Mouse (Mus musculus) splenic B cell, adult 2 months (primary cell): ENCODE measurements around the gene Itgb7.

Experiments
- DNase-seq: peaks from one replicate; pipeline ENCODE4 v3.0.0-alpha.2; 2011; ENCODE audit warnings: low read depth, low spot score
- H3K27me3 ChIP-seq: 2 replicates; pipeline ENCODE4 v1.6.1; 2012; ENCODE audit warnings: mild to moderate bottlenecking, low read length, moderate library complexity, mixed read lengths; ENCODE audit not compliant: control insufficient read depth, poor library complexity, insufficient read depth, severe bottlenecking
- H3K36me3 ChIP-seq: 2 replicates; pipeline ENCODE4 v1.6.1; 2012; ENCODE audit warnings: mild to moderate bottlenecking, low read length, moderate library complexity, mixed read lengths; ENCODE audit not compliant: control insufficient read depth, poor library complexity, insufficient read depth, severe bottlenecking

The Itgb7 gene

DNA sequence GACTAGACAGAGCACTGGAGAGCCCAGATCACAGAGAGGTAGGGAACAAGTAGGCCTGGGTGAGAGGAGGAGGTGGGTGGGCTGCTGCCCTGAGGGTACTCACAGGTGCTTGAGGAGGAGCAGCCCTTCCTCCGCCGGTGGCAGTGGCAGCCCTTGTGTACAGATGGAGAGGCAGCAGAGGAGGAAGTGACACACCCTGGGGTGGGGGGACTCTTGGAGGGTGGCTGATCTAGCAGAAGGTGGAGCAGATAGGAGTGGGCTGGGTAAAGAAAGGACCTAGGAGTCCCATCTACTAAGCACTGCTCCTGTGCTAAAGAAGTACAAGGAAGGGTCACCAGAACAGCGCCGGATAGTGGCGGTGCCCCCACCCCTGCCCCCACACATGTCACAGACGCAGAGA lies at the start of gene Itgb7:
Gene Itgb7 (minus strand): TSS at position 197 of the 400 bp plus-strand sequence.
- Histone ChIP-seq H3K27me3 (no peaks in the 10 kb centered on the region), H3K36me3 (no peaks in the 10 kb centered on the region)
- peak; percentile 57 for DNase-seq

DNA sequence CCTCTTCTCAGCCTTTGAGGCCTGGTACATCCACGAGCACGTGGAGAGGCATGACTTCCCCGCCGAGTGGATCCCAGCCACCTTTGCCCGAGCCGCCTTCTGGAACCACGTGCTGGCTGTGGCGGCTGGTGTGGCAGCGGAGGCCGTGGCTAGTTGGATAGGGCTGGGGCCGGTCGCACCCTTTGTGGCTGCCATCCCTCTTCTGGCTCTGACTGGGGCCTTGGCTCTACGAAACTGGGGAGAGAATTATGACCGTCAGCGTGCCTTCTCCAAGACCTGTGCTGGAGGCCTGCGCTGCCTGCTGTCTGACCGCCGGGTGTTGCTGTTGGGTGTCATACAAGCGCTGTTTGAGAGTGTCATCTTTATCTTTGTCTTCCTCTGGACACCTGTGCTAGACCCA lies 48.9 kb upstream of the Itgb7 start:
- no peak for DNase-seq
- Histone ChIP-seq H3K27me3 (no peaks in the 10 kb centered on the region), H3K36me3 (peaks cover 3% of the 10 kb centered on the region; the same call in 1 of the 2 replicates)

DNA sequence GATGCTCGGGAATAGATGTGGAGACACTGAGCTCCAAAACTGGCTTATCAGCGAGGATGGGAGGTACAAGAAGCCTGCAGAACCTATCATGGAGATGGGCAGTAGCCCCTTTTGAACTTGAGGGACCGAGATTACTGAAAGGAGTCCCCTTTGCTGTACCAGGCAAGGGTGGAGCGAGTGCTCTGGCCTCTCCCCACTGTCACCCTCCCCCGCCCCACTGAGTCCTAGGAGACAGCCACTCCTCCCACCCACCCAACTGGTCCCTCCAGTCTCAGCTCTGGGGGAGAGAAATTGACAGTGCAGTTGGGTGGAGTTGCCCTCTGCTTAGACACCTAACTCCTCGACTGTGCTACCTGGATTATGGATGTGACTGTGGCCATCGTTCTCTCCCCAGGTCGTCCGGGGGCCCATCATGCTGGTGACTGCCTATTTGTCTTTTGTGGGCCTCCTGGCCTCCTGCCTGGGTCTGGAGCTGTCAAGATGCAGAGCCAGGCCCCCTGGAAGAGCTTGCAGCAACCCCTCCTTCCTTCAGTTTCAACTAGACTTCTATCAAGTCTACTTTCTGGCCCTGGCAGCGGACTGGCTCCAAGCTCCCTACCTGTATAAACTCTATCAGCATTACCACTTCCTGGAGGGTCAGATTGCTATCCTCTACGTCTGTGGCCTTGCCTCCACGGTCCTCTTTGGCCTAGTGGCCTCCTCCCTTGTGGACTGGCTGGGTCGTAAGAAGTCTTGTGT lies 48.2 kb upstream of the Itgb7 start:
- H3K36me3 ChIP-seq, result peaks cover 3% of the 10 kb centered on the region; the same call in 1 of the 2 replicates
- H3K27me3 ChIP-seq, result no peaks in the 10 kb centered on the region
- DNase-seq, result no peak

GRCm38 (mm10) chr15:102279092-102279782 lies 47.5 kb upstream of the Itgb7 start, which contains the start of gene Mfsd5:
Gene Mfsd5 (plus strand): TSS chr15:102279454.
- no peaks in the 10 kb centered on the region; the same call in 1 of the 2 replicates for H3K27me3 ChIP-seq
- peaks cover 3% of the 10 kb centered on the region; the same call in 1 of the 2 replicates for H3K36me3 ChIP-seq
- DNase-seq, result peak; percentile 93

GRCm38 (mm10) chr15:102278726-102279091 lies 47.0 kb upstream of the Itgb7 start:
- H3K36me3 ChIP-seq, result peaks cover 3% of the 10 kb centered on the region; the same call in 1 of the 2 replicates
- no peak for DNase-seq

GRCm38 (mm10) chr15:102273982-102274716 lies 42.4 kb upstream of the Itgb7 start:
- no peaks in the 10 kb centered on the region; the same call in none of the 2 replicates for H3K27me3 ChIP-seq
- H3K36me3 ChIP-seq, result no peaks in the 10 kb centered on the region
- no peak for DNase-seq

More at GRCm38 (mm10) chr15:102278726-102279091, 47.0 kb upstream of the Itgb7 start:
- no peaks in the 10 kb centered on the region; the same call in 1 of the 2 replicates for H3K27me3 ChIP-seq

- Histone ChIP-seq H3K27me3 (no peaks in the 10 kb centered on the region; the same call in none of the 2 replicates), H3K36me3 (no peaks in the 10 kb centered on the region)
- no peak for DNase-seq
These were observed 39.7 kb upstream of the Itgb7 start for GRCm38 (mm10) chr15:102271441-102271840.

DNA sequence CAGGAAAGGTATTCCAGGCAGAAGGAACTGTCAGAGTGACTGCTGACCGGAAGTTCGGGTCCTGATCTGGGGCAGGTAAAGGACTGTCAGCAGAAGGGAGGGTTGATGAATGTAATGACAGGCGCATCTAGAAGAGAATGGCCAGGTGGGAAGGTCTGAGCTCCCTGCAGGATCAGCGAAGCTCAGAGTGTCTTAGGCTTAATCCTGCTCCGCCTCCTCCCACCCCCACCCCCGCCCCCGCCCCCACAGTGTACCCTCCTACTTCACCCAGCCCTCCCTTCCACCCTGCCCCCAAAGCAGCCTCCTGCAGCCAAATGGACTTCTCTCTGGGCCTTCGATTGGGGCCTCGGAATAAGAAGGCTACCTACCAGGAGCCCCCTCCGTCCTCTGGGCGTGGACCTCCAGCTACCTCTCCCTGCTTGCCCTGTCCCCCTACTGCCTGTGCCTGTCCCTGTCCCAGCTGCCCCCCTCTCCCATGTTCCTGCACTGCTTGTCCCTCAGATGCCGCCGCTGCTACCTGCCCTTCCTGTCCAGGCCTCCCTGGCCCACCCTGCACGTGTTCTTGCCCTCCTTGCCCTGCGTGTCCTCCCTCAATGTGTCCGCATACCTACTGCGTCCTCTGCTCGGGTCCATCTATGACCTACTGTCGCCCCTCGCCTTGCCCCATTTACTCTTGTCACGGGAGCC lies 38.7 kb upstream of the Itgb7 start, which contains the start of gene Gm9918:
Gene Gm9918 (plus strand): TSS at position 290 of the 687 bp plus-strand sequence.
- DNase-seq, result no peak
- Histone ChIP-seq H3K27me3 (no peaks in the 10 kb centered on the region; the same call in none of the 2 replicates), H3K36me3 (no peaks in the 10 kb centered on the region)

GRCm38 (mm10) chr15:102265548-102265947 lies 33.8 kb upstream of the Itgb7 start:
- Histone ChIP-seq H3K36me3 (no peaks in the 10 kb centered on the region), H3K27me3 (no peaks in the 10 kb centered on the region)
- DNase-seq, result peak; percentile 23

DNA sequence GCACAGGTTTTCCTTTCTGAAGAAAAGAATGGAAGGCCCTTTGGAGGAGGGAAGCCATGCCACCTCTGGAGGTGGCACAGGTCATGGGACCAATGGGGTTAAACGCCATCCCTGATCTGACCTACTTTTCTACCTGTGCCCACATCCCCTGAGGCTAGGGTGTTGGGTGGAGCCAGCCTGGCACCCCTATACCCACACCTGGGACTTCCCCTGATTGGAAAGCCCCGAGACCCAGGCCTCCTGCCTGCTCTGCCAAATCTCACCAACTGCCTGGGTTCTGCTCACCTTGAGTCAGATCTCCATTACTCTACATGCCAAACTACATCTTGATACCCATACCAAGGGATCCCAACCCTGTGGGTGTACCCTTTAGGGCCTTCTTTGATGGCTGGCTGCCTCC lies 31.3 kb upstream of the Itgb7 start:
- H3K36me3 ChIP-seq, result no peaks in the 10 kb centered on the region
- DNase-seq, result no peak
- no peaks in the 10 kb centered on the region for H3K27me3 ChIP-seq

- Histone ChIP-seq H3K36me3 (no peaks in the 10 kb centered on the region), H3K27me3 (no peaks in the 10 kb centered on the region)
- no peak for DNase-seq
These were observed 30.8 kb upstream of the Itgb7 start for GRCm38 (mm10) chr15:102262582-102262981.

DNA sequence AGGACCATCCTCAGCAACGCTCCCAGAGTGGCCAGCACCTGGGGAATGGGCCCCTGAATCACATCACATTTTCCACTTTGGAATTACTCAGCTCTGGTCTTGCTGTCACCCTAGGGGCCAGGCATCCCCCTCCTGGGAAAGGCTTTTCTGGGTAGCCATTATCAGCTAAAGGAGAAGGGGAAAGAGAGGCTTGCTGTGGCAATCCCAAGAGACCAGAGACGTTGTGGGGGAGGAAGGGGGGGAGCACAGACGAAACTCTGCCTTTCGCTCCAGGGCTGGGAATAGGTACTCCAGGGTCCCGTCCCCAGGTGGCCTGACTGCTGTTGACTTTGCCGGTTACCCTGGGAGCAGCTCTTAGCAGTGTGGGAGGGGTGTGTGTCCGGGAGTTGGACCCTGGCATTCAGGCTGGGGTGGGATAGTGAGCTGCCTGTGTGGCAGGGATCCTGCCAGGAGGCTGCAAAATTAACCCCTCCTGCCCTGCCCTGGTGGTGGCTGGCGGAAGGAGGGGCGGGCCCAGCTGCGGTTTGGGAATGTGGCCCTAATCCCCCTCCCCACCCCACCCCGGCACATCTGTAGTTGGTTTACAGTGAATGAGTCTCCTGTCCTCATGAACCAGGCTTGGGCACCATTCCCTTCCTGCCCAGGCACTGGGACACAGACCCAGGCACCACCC lies 27.0 kb upstream of the Itgb7 start:
- no peak for DNase-seq
- Histone ChIP-seq H3K27me3 (peaks cover 2% of the 10 kb centered on the region; the same call in 1 of the 2 replicates), H3K36me3 (no peaks in the 10 kb centered on the region)

DNA sequence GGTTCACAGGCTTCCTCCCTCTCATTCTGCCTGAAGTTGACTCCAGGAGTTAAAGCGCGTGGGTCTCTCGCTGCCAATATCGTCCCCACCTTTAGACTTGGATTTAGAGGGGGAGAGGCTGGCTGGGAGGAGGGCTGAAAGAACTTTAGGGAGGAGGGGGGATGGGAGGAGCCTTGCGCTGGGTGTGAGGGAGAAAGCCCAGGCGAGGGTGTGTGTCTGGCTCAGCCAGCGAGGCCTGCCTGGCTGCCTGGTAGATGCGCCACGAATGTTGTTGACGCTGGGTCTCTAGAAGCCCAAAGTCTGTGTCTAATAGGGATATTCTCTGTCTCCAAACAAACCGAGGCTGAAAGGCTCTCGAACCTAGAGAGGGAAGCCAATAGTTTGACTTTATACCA lies 26.3 kb upstream of the Itgb7 start:
- peaks cover 2% of the 10 kb centered on the region; the same call in 1 of the 2 replicates for H3K27me3 ChIP-seq
- no peak for DNase-seq
- H3K36me3 ChIP-seq, result no peaks in the 10 kb centered on the region
